Mouse (Mus musculus): ENCODE measurements around the gene Prdm8.

DNA sequence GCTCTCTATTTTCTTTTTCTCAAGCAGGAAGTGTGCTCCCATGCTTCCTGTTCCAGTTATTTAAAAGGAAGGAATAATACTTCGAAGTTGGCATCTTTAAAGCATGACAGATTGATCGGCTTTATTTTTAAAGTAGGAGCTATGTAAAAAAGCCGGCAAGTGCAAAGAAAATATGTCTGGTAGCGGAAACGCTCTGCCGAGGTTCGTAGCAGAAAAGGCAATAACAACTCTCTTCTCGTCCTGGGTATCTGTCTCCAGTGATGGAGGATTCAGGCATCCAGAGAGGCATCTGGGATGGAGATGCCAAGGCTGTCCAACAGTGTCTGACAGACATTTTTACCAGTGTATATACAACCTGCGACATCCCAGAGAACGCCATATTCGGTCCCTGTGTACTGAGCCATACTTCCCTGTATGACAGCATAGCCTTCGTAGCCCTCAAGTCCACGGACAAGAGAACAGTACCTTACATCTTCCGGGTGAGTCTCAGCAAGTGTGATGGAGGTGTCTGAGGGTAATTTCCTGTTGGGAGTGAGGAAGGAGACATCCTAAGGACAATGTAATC lies 16.1 kb downstream of the Prdm8 start:
- TF ChIP-seq CTCF (IDR thresholded peaks at IDR 0.05): no peak
- TF ChIP-seq EP300 (IDR thresholded peaks at IDR 0.05; ENCODE audit: insufficient read depth, low read depth, low read length): no peak
- TF ChIP-seq POLR2A (IDR thresholded peaks at IDR 0.05; ENCODE audit: insufficient read depth, low read depth, low read length): no peak

Measured in heart, adult 2 months (tissue).